Mouse (Mus musculus): ENCODE data around the gene Grid1. TPM values are rescaled to one million over a fixed set of nuclear protein-coding genes. Genes with fewer than 3 reads are reported as not detected.

Grid1 gene
- total and polyA plus RNA-seq, 3 experiments, result 0.05 TPM; not detected in 2

DNA sequence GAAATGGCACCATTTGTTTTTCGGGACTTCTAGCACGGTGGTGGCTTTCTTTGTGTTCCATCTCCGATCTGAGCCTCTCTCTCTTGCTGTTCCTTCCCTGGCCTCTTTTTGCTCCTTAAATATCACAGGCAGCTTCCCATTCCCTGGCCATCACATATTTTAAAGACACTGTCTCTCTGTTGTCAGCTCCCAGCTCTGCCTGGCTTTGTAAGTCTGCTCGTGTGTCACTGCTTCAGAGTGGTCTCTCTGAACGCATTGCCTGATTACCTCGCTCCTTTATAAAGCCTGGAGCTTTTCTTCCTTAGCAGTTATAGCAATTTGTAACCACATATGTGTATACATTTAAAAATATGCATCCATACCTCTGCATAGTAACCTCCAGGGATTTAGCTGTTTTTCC is 648.3 kb downstream of the Grid1 start:
- H3K4me3 ChIP-seq (ENCODE audit: low read depth, low read length), result no peak overlapping the region
- no peak for TF ChIP-seq GATA2 (IDR thresholded peaks at IDR 0.05; ENCODE audit: borderline replicate concordance, low read depth, low read length)
- TF ChIP-seq TAL1 (conservative IDR thresholded peaks at IDR 0.05; ENCODE audit: low read depth, low read length), result no peak
- TF ChIP-seq POLR2AphosphoS5 (IDR thresholded peaks at IDR 0.05; ENCODE audit: insufficient replicate concordance, low read depth, low read length), result no peak
- no peak for TF ChIP-seq CTCF (IDR thresholded peaks at IDR 0.05; ENCODE audit: low read depth, low read length)
- TF ChIP-seq GATA1 (IDR thresholded peaks at IDR 0.05; ENCODE audit: borderline replicate concordance, low read length), result no peak
- H3K9me3 ChIP-seq (replicated peaks), result peaks cover 3% of the 10 kb centered on the region
- no peaks in the 10 kb centered on the region for H3K27me3 ChIP-seq (ENCODE audit: insufficient read depth, low read length)
- no peaks in the 10 kb centered on the region for H3K4me1 ChIP-seq (ENCODE audit: insufficient read depth, low read depth, low read length)
- DNase-seq (ENCODE audit: low spot score), result no peak
- ATAC-seq (ENCODE audit: extremely low read depth, insufficient number of reproducible peaks, low FRiP score, poor library complexity, severe bottlenecking), result no peak
- no peaks in the 10 kb centered on the region for H3K36me3 ChIP-seq (replicated peaks)

DNA sequence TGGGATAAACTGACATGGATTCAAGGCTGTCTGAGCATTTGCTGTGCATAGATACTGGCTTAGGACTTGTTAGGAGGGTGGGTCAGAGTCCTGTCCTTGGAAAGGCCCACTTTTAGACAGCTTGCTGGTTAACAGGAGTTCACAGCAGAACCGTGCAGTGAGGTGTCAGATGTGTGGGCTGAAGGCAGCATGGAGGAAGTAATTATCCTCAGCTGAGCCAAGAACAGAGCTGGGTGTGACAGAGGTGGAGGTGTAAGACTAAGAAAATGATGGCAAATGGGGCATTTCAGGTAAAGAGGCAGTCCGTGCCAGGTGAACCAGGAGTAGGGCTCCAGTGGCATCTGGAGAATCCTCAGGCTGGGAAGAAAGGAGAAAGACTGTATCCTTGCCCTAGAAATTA is 666.1 kb downstream of the Grid1 start:
- Histone ChIP-seq H3K36me3 (replicated peaks) (no peaks in the 10 kb centered on the region), H3K4me3 (ENCODE audit: low read depth, low read length) (no peak overlapping the region), H3K4me1 (ENCODE audit: insufficient read depth, low read depth, low read length) (no peaks in the 10 kb centered on the region), H3K9me3 (replicated peaks) (peaks cover 2% of the 10 kb centered on the region; the same call in 1 of the 2 replicates), H3K27me3 (ENCODE audit: insufficient read depth, low read length) (no peaks in the 10 kb centered on the region)
- ATAC-seq (ENCODE audit: extremely low read depth, insufficient number of reproducible peaks, low FRiP score, poor library complexity, severe bottlenecking) (no peak), DNase-seq (ENCODE audit: low spot score) (no peak)
- no peak for TF ChIP-seq TAL1 (conservative IDR thresholded peaks at IDR 0.05; ENCODE audit: low read depth, low read length)
- no peak for TF ChIP-seq POLR2AphosphoS5 (IDR thresholded peaks at IDR 0.05; ENCODE audit: insufficient replicate concordance, low read depth, low read length)
- no peak for TF ChIP-seq GATA1 (IDR thresholded peaks at IDR 0.05; ENCODE audit: borderline replicate concordance, low read length)

DNA sequence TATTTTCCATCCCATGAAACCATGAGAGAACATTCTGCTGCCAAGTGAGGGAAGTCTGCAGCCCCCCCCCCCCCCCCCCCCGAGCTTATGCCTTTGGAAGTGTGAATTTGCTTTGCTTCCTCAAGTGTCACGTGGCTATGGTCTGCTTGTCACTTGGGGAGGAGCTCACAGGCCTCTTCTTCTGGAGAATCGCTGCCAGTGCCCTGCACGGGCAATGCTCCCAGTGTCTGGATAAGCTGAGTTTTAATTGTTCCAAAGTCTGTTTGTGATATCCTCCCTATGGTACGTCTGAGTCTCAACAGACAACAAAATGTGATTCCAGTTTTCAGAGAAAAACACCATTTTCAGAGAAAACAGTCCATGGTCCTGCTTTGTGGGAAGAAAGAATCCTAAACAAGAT is 682.4 kb downstream of the Grid1 start:
- no peak for DNase-seq (ENCODE audit: low spot score)
- TF ChIP-seq CTCF (IDR thresholded peaks at IDR 0.05; ENCODE audit: low read depth, low read length) (no peak), POLR2AphosphoS5 (IDR thresholded peaks at IDR 0.05; ENCODE audit: insufficient replicate concordance, low read depth, low read length) (no peak), GATA1 (IDR thresholded peaks at IDR 0.05; ENCODE audit: borderline replicate concordance, low read length) (no peak), TAL1 (conservative IDR thresholded peaks at IDR 0.05; ENCODE audit: low read depth, low read length) (no peak), GATA2 (IDR thresholded peaks at IDR 0.05; ENCODE audit: borderline replicate concordance, low read depth, low read length) (no peak)
- no peak for ATAC-seq (ENCODE audit: extremely low read depth, insufficient number of reproducible peaks, low FRiP score, poor library complexity, severe bottlenecking)
- 0 out of 2 replicates have a peak, but pooled peaks cover 4% of the 10 kb centered on the region for H3K9me3 ChIP-seq (replicated peaks)
- H3K36me3 ChIP-seq (replicated peaks), result no peaks in the 10 kb centered on the region
- no peak overlapping the region for H3K4me3 ChIP-seq (ENCODE audit: low read depth, low read length)
- no peaks in the 10 kb centered on the region for H3K4me1 ChIP-seq (ENCODE audit: insufficient read depth, low read depth, low read length)
- no peaks in the 10 kb centered on the region for H3K27me3 ChIP-seq (ENCODE audit: insufficient read depth, low read length)

DNA sequence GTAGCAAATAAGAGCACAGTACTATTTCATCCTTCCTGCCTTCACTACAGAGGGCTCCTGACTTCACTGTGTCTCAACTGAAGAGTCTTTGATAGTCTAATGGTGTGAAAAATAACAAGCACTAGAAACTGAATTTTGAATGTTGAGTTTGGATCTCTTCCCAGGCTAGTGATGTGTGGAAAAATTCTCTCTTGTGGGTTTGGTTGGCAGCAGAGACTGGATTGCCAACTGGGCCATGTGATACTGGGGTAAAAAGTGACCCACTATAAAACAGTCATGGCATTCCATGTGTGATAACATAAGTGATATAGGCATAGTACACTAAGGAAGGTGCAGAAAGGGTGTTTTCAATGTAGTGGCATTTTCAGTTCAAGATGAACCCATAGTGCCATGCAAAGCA is 699.5 kb downstream of the Grid1 start:
- no peak overlapping the region for H3K4me3 ChIP-seq (ENCODE audit: low read depth, low read length)
- no peaks in the 10 kb centered on the region for H3K27me3 ChIP-seq (ENCODE audit: insufficient read depth, low read length)
- no peaks in the 10 kb centered on the region for H3K36me3 ChIP-seq (replicated peaks)
- H3K4me1 ChIP-seq (ENCODE audit: insufficient read depth, low read depth, low read length), result no peaks in the 10 kb centered on the region
- no peak for TF ChIP-seq GATA2 (IDR thresholded peaks at IDR 0.05; ENCODE audit: borderline replicate concordance, low read depth, low read length)
- no peak for TF ChIP-seq POLR2AphosphoS5 (IDR thresholded peaks at IDR 0.05; ENCODE audit: insufficient replicate concordance, low read depth, low read length)
- TF ChIP-seq GATA1 (IDR thresholded peaks at IDR 0.05; ENCODE audit: borderline replicate concordance, low read length), result no peak
- no peak for TF ChIP-seq CTCF (IDR thresholded peaks at IDR 0.05; ENCODE audit: low read depth, low read length)
- H3K9me3 ChIP-seq (replicated peaks), result 0 out of 2 replicates have a peak, but pooled peaks cover 2% of the 10 kb centered on the region
- ATAC-seq (ENCODE audit: extremely low read depth, insufficient number of reproducible peaks, low FRiP score, poor library complexity, severe bottlenecking), result no peak
- DNase-seq (ENCODE audit: low spot score), result no peak

DNA sequence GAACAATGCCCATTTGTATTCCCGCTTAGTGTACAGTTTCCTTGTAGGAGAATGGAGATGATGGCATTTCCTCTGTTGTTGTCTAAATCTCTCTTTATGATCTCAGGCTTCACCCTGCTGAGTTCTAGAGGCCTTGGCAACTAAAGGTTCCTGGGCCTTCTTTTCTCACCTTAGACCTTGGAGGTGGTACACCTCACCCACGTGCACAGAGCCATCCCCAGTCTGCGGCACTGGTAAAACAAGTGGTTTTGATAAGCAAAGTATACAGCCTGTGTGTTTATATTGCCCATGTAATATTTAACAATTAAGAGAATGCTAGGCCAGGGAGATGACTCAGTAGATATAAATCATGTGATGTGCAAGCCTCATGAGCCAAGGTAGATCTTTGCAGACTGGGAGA is 718.9 kb downstream of the Grid1 start:
- Histone ChIP-seq H3K9me3 (replicated peaks) (no peaks in the 10 kb centered on the region), H3K4me1 (ENCODE audit: insufficient read depth, low read depth, low read length) (no peaks in the 10 kb centered on the region), H3K4me3 (ENCODE audit: low read depth, low read length) (no peak overlapping the region), H3K27me3 (ENCODE audit: insufficient read depth, low read length) (no peaks in the 10 kb centered on the region), H3K36me3 (replicated peaks) (no peaks in the 10 kb centered on the region)
- DNase-seq (ENCODE audit: low spot score), result no peak
- ATAC-seq (ENCODE audit: extremely low read depth, insufficient number of reproducible peaks, low FRiP score, poor library complexity, severe bottlenecking), result no peak
- no peak for TF ChIP-seq TAL1 (conservative IDR thresholded peaks at IDR 0.05; ENCODE audit: low read depth, low read length)
- no peak for TF ChIP-seq POLR2AphosphoS5 (IDR thresholded peaks at IDR 0.05; ENCODE audit: insufficient replicate concordance, low read depth, low read length)
- no peak for TF ChIP-seq GATA1 (IDR thresholded peaks at IDR 0.05; ENCODE audit: borderline replicate concordance, low read length)
- no peak for TF ChIP-seq CTCF (IDR thresholded peaks at IDR 0.05; ENCODE audit: low read depth, low read length)
- no peak for TF ChIP-seq GATA2 (IDR thresholded peaks at IDR 0.05; ENCODE audit: borderline replicate concordance, low read depth, low read length)

DNA sequence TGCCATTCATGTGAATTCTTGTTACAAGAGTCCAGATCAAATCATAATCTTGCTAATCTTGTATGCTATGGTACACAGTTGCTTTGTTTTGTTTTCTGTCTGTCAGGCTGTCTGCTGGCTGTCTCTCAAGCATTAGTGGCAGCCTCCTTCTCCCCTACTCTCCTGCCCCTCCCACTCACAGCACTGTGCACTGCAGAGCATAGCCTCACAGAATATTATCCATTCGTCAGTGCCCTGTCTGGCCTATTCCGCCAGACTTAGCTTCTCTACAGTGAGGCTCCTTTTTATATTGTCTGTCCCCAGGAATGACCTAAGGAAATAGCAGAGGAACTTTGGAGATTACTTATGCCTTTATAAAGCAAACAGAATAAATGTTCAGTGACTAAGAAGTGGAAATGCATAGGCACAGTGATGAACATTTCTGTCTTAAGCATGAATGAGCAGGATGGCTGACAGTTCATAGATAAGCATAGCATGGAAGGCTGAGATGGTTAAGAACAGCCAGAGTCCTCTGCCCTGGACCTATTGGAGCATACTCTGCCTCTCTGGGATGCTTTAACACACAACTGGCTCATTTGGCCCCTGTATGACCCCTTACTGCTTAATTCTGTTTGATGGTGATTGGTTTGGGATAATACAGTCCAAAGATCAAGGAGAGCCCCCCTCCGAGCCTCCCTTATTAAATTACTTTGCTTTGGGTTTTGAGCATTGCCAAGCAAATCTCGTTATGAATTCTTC is 721.5 kb downstream of the Grid1 start:
- no peaks in the 10 kb centered on the region for H3K27me3 ChIP-seq (ENCODE audit: insufficient read depth, low read length)
- no peaks in the 10 kb centered on the region for H3K36me3 ChIP-seq (replicated peaks)
- no peak for ATAC-seq (ENCODE audit: extremely low read depth, insufficient number of reproducible peaks, low FRiP score, poor library complexity, severe bottlenecking)
- no peak for TF ChIP-seq TAL1 (conservative IDR thresholded peaks at IDR 0.05; ENCODE audit: low read depth, low read length)
- TF ChIP-seq CTCF (IDR thresholded peaks at IDR 0.05; ENCODE audit: low read depth, low read length), result no peak
- TF ChIP-seq GATA1 (IDR thresholded peaks at IDR 0.05; ENCODE audit: borderline replicate concordance, low read length), result no peak
- no peak for TF ChIP-seq POLR2AphosphoS5 (IDR thresholded peaks at IDR 0.05; ENCODE audit: insufficient replicate concordance, low read depth, low read length)
- TF ChIP-seq GATA2 (IDR thresholded peaks at IDR 0.05; ENCODE audit: borderline replicate concordance, low read depth, low read length), result no peak
- H3K9me3 ChIP-seq (replicated peaks), result no peaks in the 10 kb centered on the region
- H3K4me1 ChIP-seq (ENCODE audit: insufficient read depth, low read depth, low read length), result no peaks in the 10 kb centered on the region
- no peak overlapping the region for H3K4me3 ChIP-seq (ENCODE audit: low read depth, low read length)
- no peak for DNase-seq (ENCODE audit: low spot score)
